Mouse (Mus musculus): ENCODE data around the gene Tomm22. TPM values are rescaled to one million over a fixed set of nuclear protein-coding genes. Genes with fewer than 3 reads are reported as not detected.

Tomm22 gene
- polyA plus RNA-seq, 1 experiment: not detected

- 75% methylated on average over 9 of the region's 9 CpGs for WGBS
- H3K27ac ChIP-seq (ENCODE audit: insufficient read depth, low read depth, low read length): no peak overlapping the region
These were observed 27.0 kb downstream of the Tomm22 start for GRCm38 (mm10) chr15:79697558-79698187.

DNA sequence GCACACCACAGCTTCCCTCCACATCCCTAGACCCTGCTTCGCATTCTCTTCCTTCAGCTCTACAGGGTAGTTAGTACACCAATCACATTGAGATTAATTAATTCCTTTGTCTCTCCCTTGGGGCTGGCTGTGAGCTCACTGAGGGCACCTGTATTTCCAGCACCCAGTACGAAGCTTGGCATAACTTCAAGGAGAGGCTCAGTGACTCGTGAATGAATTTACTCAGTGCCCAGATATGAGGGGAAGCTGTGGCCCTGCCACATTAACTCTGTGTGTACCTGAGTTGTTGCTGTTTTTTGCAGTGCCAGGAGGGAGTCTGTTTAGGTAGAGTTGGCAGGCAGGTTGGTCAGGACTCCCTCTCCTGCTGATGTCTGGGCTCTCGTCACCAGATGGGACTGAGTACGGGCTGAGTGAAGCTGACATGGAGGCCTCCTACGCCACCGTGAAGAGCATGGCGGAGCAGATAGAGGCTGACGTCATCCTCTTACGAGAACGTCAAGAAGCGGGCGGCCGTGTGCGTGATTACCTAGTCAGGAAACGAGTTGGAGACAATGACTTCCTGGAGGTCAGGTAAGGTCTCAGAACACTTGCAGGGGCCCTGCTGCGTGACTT is 36.0 kb downstream of the Tomm22 start:
- Histone ChIP-seq H3K4me1 (ENCODE audit: control insufficient read depth, insufficient read depth, low read length) (no peaks in the 10 kb centered on the region), H3K27ac (ENCODE audit: insufficient read depth, low read depth, low read length) (no peak overlapping the region), H3K4me3 (ENCODE audit: insufficient read depth, low read depth, low read length) (no peak overlapping the region)
- 76% methylated on average over 17 of the region's 17 CpGs for WGBS
- TF ChIP-seq POLR2A (IDR thresholded peaks at IDR 0.05; ENCODE audit: insufficient read depth, low read depth, low read length): no peak

More at GRCm38 (mm10) chr15:79697558-79698187, 27.0 kb downstream of the Tomm22 start:
- Histone ChIP-seq H3K4me3 (ENCODE audit: insufficient read depth, low read depth, low read length) (no peak overlapping the region), H3K4me1 (ENCODE audit: control insufficient read depth, insufficient read depth, low read length) (peaks cover 26% of the 10 kb centered on the region)
- TF ChIP-seq CTCF (IDR thresholded peaks at IDR 0.05; ENCODE audit: insufficient read depth, low read depth, low read length) (no peak), POLR2A (IDR thresholded peaks at IDR 0.05; ENCODE audit: insufficient read depth, low read depth, low read length) (no peak)

GRCm38 (mm10) chr15:79708229-79708822 is 37.7 kb downstream of the Tomm22 start:
- Histone ChIP-seq H3K4me3 (ENCODE audit: insufficient read depth, low read depth, low read length) (no peak overlapping the region), H3K27ac (ENCODE audit: insufficient read depth, low read depth, low read length) (no peak overlapping the region), H3K4me1 (ENCODE audit: control insufficient read depth, insufficient read depth, low read length) (no peaks in the 10 kb centered on the region)
- WGBS: 81% methylated on average over 5 of the region's 5 CpGs
- TF ChIP-seq POLR2A (IDR thresholded peaks at IDR 0.05; ENCODE audit: insufficient read depth, low read depth, low read length): no peak
- no peak for TF ChIP-seq CTCF (IDR thresholded peaks at IDR 0.05; ENCODE audit: insufficient read depth, low read depth, low read length)

DNA sequence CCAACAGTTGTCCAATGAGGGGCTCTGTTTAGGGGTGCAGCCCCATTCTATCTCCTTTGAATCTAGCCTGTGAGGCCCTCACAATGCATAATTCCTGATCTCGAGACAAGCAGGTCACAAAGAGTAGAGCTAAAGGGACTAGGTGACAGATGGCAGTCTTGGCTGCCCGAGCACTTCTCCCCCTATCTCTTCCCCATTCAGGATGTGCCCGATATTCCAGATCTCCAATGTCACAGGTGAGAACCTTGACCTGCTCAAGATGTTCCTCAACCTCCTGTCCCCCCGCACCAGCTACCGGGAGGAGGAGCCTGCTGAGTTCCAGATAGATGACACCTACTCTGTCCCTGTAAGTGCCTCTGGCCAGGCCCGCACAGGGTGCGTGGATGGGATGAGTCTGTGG is 45.0 kb downstream of the Tomm22 start:
- WGBS: 92% methylated on average over 7 of the region's 7 CpGs
- H3K4me1 ChIP-seq (ENCODE audit: control insufficient read depth, insufficient read depth, low read length): no peaks in the 10 kb centered on the region
- no peak overlapping the region for H3K4me3 ChIP-seq (ENCODE audit: insufficient read depth, low read depth, low read length)
- TF ChIP-seq POLR2A (IDR thresholded peaks at IDR 0.05; ENCODE audit: insufficient read depth, low read depth, low read length) (no peak), CTCF (IDR thresholded peaks at IDR 0.05; ENCODE audit: insufficient read depth, low read depth, low read length) (no peak)
- no peak overlapping the region for H3K27ac ChIP-seq (ENCODE audit: insufficient read depth, low read depth, low read length)

- 0 out of 2 replicates have a peak, but pooled peaks cover 3% of the 10 kb centered on the region for H3K4me1 ChIP-seq (ENCODE audit: control insufficient read depth, insufficient read depth, low read length)
- no peak overlapping the region for H3K4me3 ChIP-seq (ENCODE audit: insufficient read depth, low read depth, low read length)
- no peak for TF ChIP-seq CTCF (IDR thresholded peaks at IDR 0.05; ENCODE audit: insufficient read depth, low read depth, low read length)
- no peak overlapping the region for H3K27ac ChIP-seq (ENCODE audit: insufficient read depth, low read depth, low read length)
- WGBS: 86% methylated on average over 6 of the region's 6 CpGs
These were observed 46.0 kb downstream of the Tomm22 start for GRCm38 (mm10) chr15:79716710-79717109.

GRCm38 (mm10) chr15:79720267-79720666 is 49.6 kb downstream of the Tomm22 start:
- H3K4me1 ChIP-seq (ENCODE audit: control insufficient read depth, insufficient read depth, low read length): peaks cover 28% of the 10 kb centered on the region
- no peak overlapping the region for H3K4me3 ChIP-seq (ENCODE audit: insufficient read depth, low read depth, low read length)
- TF ChIP-seq POLR2A (IDR thresholded peaks at IDR 0.05; ENCODE audit: insufficient read depth, low read depth, low read length) (no peak), CTCF (IDR thresholded peaks at IDR 0.05; ENCODE audit: insufficient read depth, low read depth, low read length) (no peak)
- no peak overlapping the region for H3K27ac ChIP-seq (ENCODE audit: insufficient read depth, low read depth, low read length)
- 93% methylated on average over 8 of the region's 8 CpGs for WGBS

DNA sequence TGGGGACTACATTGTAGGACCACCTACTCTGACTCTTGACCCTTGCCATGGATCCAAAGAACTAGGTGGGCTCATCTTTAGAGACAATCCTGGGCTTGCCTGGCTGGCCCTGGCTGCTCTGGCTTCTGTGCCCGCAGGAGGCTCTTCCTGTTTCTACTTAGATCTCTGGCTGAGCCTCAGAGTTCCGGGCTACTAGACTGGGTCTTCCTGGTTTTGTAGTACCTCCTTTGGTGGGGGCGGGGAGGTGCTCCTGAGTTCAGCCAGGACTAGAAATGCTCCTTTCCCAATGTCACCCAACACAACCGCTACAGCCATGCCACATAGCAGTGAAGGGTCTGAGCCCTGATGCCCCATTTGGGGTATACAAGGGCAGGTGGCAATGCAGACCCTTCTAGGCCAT is 50.1 kb downstream of the Tomm22 start:
- peaks cover 31% of the 10 kb centered on the region for H3K4me1 ChIP-seq (ENCODE audit: control insufficient read depth, insufficient read depth, low read length)
- H3K27ac ChIP-seq (ENCODE audit: insufficient read depth, low read depth, low read length): no peak overlapping the region
- TF ChIP-seq POLR2A (IDR thresholded peaks at IDR 0.05; ENCODE audit: insufficient read depth, low read depth, low read length): no peak
- no peak for TF ChIP-seq CTCF (IDR thresholded peaks at IDR 0.05; ENCODE audit: insufficient read depth, low read depth, low read length)
- H3K4me3 ChIP-seq (ENCODE audit: insufficient read depth, low read depth, low read length): no peak overlapping the region
- WGBS: 88% methylated on average over 4 of the region's 4 CpGs

Other genes starting within 250 kb of the Tomm22 start
- gene Csnk1e, start 215.3 kb upstream of the Tomm22 start, polyA plus RNA-seq (2012; ENCODE audit: insufficient read depth, insufficient read length, low replicate concordance, missing spikeins): not detected in 2 replicates
- 142 TPM in 1 of 2 replicates, not detected in the other for gene Kcnj4, start 165.6 kb upstream of the Tomm22 start, polyA plus RNA-seq (2012; ENCODE audit: insufficient read depth, insufficient read length, low replicate concordance, missing spikeins)
- not detected in 2 replicates for gene Kdelr3, start 154.4 kb upstream of the Tomm22 start, polyA plus RNA-seq (2012; ENCODE audit: insufficient read depth, insufficient read length, low replicate concordance, missing spikeins)
- gene Ddx17, start 124.1 kb upstream of the Tomm22 start, polyA plus RNA-seq (2012; ENCODE audit: insufficient read depth, insufficient read length, low replicate concordance, missing spikeins): 399 and 583 TPM in 2 replicates
- not detected in 2 replicates for gene Dmc1, start 65.8 kb upstream of the Tomm22 start, polyA plus RNA-seq (2012; ENCODE audit: insufficient read depth, insufficient read length, low replicate concordance, missing spikeins)
- gene Fam227a, start 11.9 kb upstream of the Tomm22 start, polyA plus RNA-seq (2012; ENCODE audit: insufficient read depth, insufficient read length, low replicate concordance, missing spikeins): not detected in 2 replicates
- gene Cby1, start 11.7 kb upstream of the Tomm22 start, polyA plus RNA-seq (2012; ENCODE audit: insufficient read depth, insufficient read length, low replicate concordance, missing spikeins): not detected in 2 replicates
- not detected in 2 replicates for gene Josd1, start 17.1 kb downstream of the Tomm22 start, polyA plus RNA-seq (2012; ENCODE audit: insufficient read depth, insufficient read length, low replicate concordance, missing spikeins)
- gene Gtpbp1, start 20.0 kb downstream of the Tomm22 start, polyA plus RNA-seq (2012; ENCODE audit: insufficient read depth, insufficient read length, low replicate concordance, missing spikeins): not detected in 2 replicates
- 247 TPM in 1 of 2 replicates, not detected in the other for gene Sun2, start 71.7 kb downstream of the Tomm22 start, polyA plus RNA-seq (2012; ENCODE audit: insufficient read depth, insufficient read length, low replicate concordance, missing spikeins)
- not detected in 2 replicates for gene Dnal4, start 107.0 kb downstream of the Tomm22 start, polyA plus RNA-seq (2012; ENCODE audit: insufficient read depth, insufficient read length, low replicate concordance, missing spikeins)
- gene Nptxr, start 133.9 kb downstream of the Tomm22 start, polyA plus RNA-seq (2012; ENCODE audit: insufficient read depth, insufficient read length, low replicate concordance, missing spikeins): 326 TPM in 1 of 2 replicates, not detected in the other
- not detected in 2 replicates for gene Npcd, start 163.4 kb downstream of the Tomm22 start, polyA plus RNA-seq (2012; ENCODE audit: insufficient read depth, insufficient read length, low replicate concordance, missing spikeins)
- not detected in 2 replicates for gene Cbx6, start 163.8 kb downstream of the Tomm22 start, polyA plus RNA-seq (2012; ENCODE audit: insufficient read depth, insufficient read length, low replicate concordance, missing spikeins)
- gene Apobec3, start 220.8 kb downstream of the Tomm22 start, polyA plus RNA-seq (2012; ENCODE audit: insufficient read depth, insufficient read length, low replicate concordance, missing spikeins): 702 TPM in 1 of 2 replicates, not detected in the other